Mouse (Mus musculus) lung, embryonic 15.5 days (tissue): Measurements from ENCODE around the gene Stag3. TPM values are rescaled to one million over a fixed set of nuclear protein-coding genes. Genes with fewer than 3 reads are reported as not detected.
A peak's percentile ranks its signal among the peaks of the same experiment; 100 is the strongest.

Experiments used
- ATAC-seq: fragments of 200-750 bp; cut with Nextera tagmentation; 2 replicates; pipeline ENCODE4 v1.8.0; 2017; ENCODE audit warnings: moderate number of reproducible peaks, borderline replicate concordance; ENCODE audit not compliant: low FRiP score, low TSS enrichment; ENCODE audit errors: extremely low read depth
- H3K27ac ChIP-seq: fragments of 300-500 bp; sonication (generic); 2 replicates; pipeline ENCODE4 v1.5.1; 2015; ENCODE audit warnings: moderate library complexity, mild to moderate bottlenecking, inconsistent platforms
- H3K27me3 ChIP-seq: fragments of 300-500 bp; sonication (generic); 2 replicates; pipeline ENCODE4 v1.6.1; 2015; ENCODE audit warnings: inconsistent platforms
- H3K36me3 ChIP-seq: fragments of 300-500 bp; sonication (generic); 2 replicates; pipeline ENCODE4 v1.6.1; 2015; ENCODE audit warnings: inconsistent platforms
- H3K4me1 ChIP-seq: fragments of 300-500 bp; sonication (generic); 2 replicates; pipeline ENCODE4 v1.6.1; 2015; ENCODE audit warnings: inconsistent platforms
- H3K4me2 ChIP-seq: fragments of 300-500 bp; sonication (generic); 2 replicates; pipeline ENCODE4 v1.6.1; 2015; ENCODE audit warnings: inconsistent platforms, mild to moderate bottlenecking, moderate library complexity
- H3K4me3 ChIP-seq: fragments of 300-500 bp; sonication (generic); 2 replicates; pipeline ENCODE4 v1.5.1; 2015; ENCODE audit warnings: mild to moderate bottlenecking, inconsistent platforms
- H3K9ac ChIP-seq: fragments of 300-500 bp; sonication (generic); 2 replicates; pipeline ENCODE4 v1.6.1; 2015; ENCODE audit warnings: inconsistent platforms
- H3K9me3 ChIP-seq: fragments of 300-500 bp; sonication (generic); 2 replicates; pipeline ENCODE4 v1.6.1; 2016; ENCODE audit warnings: inconsistent platforms
- WGBS: fragments of 180-500 bp; shearing (Covaris S2); methylation state at CpG from one replicate; pipeline ENCODE4 v1.1.7; 2015; 5-methylcytosine and 5-hydroxymethylcytosine counted together
- polyA plus RNA-seq: library from polyadenylated mRNA; unstranded; fragments of >200 nt; fragmentation: Nextera tagmentation; extraction: Ambion mirVana; gene quantifications from 2 replicates; pipeline ENCODE4 v1.2.1, GENCODE M21; 2015

The Stag3 gene
- polyA plus RNA-seq, 1 experiment from 2014 or later = 2.6 TPM

GRCm38 (mm10) chr5:138258542-138258941 is 21.5 kb upstream of the Stag3 start:
- 76% methylated on average over 6 of the region's 6 CpGs for WGBS
- no peak overlapping the region for H3K4me2 ChIP-seq
- H3K36me3 ChIP-seq = peaks cover 39% of the 10 kb centered on the region
- no peak overlapping the region for H3K4me3 ChIP-seq
- no peaks in the 10 kb centered on the region for H3K27me3 ChIP-seq
- H3K9me3 ChIP-seq = no peaks in the 10 kb centered on the region
- H3K9ac ChIP-seq = no peak overlapping the region
- H3K4me1 ChIP-seq = peaks cover 29% of the 10 kb centered on the region
- no peak overlapping the region for H3K27ac ChIP-seq
- ATAC-seq = no peak

- H3K27me3 ChIP-seq = no peaks in the 10 kb centered on the region
- peaks cover 29% of the 10 kb centered on the region for H3K4me1 ChIP-seq
- ATAC-seq = no peak
- peaks cover 39% of the 10 kb centered on the region for H3K36me3 ChIP-seq
- no peak overlapping the region for H3K4me3 ChIP-seq
- no peak overlapping the region for H3K9ac ChIP-seq
- H3K27ac ChIP-seq = no peak overlapping the region
- WGBS = 67% methylated on average over 7 of the region's 7 CpGs
- H3K4me2 ChIP-seq = no peak overlapping the region
- H3K9me3 ChIP-seq = no peaks in the 10 kb centered on the region
These were observed 21.0 kb upstream of the Stag3 start for GRCm38 (mm10) chr5:138258993-138259392.

- ATAC-seq = no peak
- Histone ChIP-seq H3K4me1 (peaks cover 34% of the 10 kb centered on the region), H3K4me3 (no peak overlapping the region), H3K9me3 (no peaks in the 10 kb centered on the region), H3K4me2 (no peak overlapping the region), H3K27me3 (no peaks in the 10 kb centered on the region), H3K36me3 (peaks cover 39% of the 10 kb centered on the region), H3K9ac (no peak overlapping the region), H3K27ac (no peak overlapping the region)
- 81% methylated on average over 10 of the region's 10 CpGs for WGBS
These were observed 20.0 kb upstream of the Stag3 start for GRCm38 (mm10) chr5:138260051-138260450.

GRCm38 (mm10) chr5:138260834-138261233 is 19.2 kb upstream of the Stag3 start:
- WGBS = 67% methylated on average over 11 of the region's 11 CpGs
- H3K27me3 ChIP-seq = no peaks in the 10 kb centered on the region
- H3K4me1 ChIP-seq = peaks cover 34% of the 10 kb centered on the region
- no peaks in the 10 kb centered on the region for H3K9me3 ChIP-seq
- no peak overlapping the region for H3K9ac ChIP-seq
- H3K36me3 ChIP-seq = peaks cover 39% of the 10 kb centered on the region
- H3K27ac ChIP-seq = no peak overlapping the region
- H3K4me3 ChIP-seq = no peak overlapping the region
- H3K4me2 ChIP-seq = no peak overlapping the region
- no peak for ATAC-seq

DNA sequence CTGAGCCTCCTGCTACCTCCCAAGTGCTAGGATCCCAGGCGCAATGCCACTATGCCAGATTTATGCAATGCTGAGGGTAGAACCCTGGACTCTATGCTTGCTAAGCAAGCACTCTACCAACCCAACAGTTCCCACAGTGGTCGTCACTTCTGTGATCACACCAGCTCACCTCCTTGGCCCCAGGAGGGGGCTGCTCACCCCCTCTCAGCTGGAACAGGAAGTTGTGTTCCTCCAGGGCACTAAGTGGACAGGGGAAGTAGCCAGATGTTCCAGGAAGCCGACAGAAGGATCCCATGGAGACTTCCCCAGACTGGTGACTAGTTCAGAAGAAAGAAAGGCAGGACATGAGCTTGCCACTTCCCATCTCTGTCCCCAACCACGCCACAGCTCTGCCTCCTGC is 18.0 kb upstream of the Stag3 start:
- Histone ChIP-seq H3K27me3 (no peaks in the 10 kb centered on the region), H3K4me2 (no peak overlapping the region; the same call in 1 of the 2 replicates), H3K9me3 (no peaks in the 10 kb centered on the region), H3K36me3 (peaks cover 43% of the 10 kb centered on the region), H3K27ac (no peak overlapping the region), H3K9ac (no peak overlapping the region), H3K4me3 (peak overlapping the region; percentile 83; the same call in 1 of the 2 replicates), H3K4me1 (peaks cover 29% of the 10 kb centered on the region)
- ATAC-seq = no peak
- 72% methylated on average over 4 of the region's 4 CpGs for WGBS

DNA sequence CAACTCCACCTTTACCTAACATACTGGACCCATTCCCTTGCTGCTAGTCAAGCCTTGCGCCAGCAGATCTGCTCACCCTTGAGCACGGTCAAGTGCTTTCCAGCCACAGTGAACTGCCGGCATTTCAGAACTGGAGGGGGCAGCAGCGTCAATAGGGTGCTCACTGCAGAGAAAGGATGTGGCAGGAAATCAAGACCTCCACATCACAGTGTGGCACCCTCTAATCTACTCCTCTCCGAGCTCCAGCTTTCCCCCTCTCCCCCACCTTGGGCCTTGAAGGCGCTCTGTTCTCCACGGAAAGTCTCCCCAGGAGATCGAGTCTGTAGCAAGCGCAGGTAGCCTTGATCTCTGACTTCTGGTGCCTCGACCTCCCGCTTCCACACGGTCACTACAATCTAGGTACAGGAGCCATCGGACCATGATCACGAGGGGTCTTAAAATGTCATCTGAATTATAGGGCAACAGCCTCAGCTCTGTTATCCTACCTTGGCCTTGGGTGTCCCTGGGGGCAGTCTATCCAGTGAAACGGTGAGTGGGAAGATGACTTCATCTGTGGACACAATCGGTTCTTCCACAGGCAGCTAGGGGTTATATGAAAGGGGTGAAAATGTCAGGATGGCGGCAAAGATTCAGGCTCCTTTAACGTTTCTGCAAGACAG is 17.3 kb upstream of the Stag3 start:
- no peak overlapping the region for H3K27ac ChIP-seq
- H3K9me3 ChIP-seq = no peaks in the 10 kb centered on the region
- ATAC-seq = no peak
- peak overlapping the region; percentile 93 for H3K9ac ChIP-seq
- H3K4me1 ChIP-seq = peaks cover 29% of the 10 kb centered on the region
- peaks cover 43% of the 10 kb centered on the region for H3K36me3 ChIP-seq
- no peaks in the 10 kb centered on the region for H3K27me3 ChIP-seq
- H3K4me2 ChIP-seq = peak overlapping the region; percentile 92
- peak overlapping the region; percentile 83 for H3K4me3 ChIP-seq
- 60% methylated on average over 18 of the region's 18 CpGs for WGBS

DNA sequence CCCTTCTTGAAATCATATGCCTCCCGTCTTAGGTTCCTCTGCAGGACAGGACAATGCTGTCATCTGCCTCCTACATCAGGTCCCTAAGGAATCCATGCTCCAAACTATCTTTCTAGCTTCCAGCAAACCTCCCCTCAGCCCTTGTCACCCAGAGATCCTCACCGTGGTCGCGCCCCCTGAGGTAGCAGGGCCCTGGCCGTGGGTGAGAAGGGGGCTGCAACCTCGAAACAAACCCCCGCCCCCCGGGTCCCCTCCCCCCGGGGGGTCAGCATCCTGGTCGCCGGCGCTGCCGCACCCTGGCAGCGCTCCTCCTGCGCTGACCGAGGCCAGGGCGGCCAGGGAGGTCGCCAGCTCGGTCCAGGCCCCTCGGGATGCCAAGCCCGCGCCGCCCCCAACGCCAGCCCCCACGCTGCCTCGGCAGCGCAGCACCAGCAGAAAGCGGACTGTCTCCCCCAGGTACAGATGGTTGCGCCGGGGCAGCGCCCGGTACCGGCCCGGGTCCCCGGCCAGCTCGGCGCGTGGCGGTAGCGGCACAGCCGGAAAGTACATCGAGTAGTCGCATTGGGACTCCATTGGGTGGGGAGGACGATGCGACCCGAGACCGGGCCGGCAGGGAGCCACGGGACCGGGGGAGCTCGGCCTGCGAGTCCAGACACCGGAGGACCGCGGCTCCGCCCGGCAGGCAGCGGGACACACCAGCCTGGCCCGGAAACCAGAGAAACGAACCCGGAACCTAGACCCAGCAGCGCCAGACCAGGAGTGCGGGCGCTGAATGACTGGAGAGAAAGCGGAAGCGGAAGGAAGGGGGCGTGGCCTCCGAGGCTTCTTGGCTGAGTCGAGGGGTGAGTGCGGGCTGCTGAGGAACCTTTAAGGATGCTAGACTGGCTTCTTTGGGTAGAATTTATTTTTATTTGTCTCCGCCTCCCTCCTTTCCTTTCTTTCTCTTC is 16.5 kb upstream of the Stag3 start, which contains the start of gene BC037034:
BC037034 (minus strand) TSS at position 774 of the 947 bp plus-strand sequence.
- Histone ChIP-seq H3K9me3 (no peaks in the 10 kb centered on the region), H3K4me1 (peaks cover 29% of the 10 kb centered on the region), H3K9ac (peak within 1 kb of the TSS; percentile 93), H3K4me3 (peak within 1 kb of the TSS; percentile 83), H3K4me2 (peak within 1 kb of the TSS; percentile 92), H3K27me3 (no peaks in the 10 kb centered on the region), H3K36me3 (peaks cover 36% of the 10 kb centered on the region), H3K27ac (peak within 1 kb of the TSS; percentile 56)
- WGBS = under 1% methylated on average over 71 of the region's 71 CpGs
- peak; percentile 90 for ATAC-seq

DNA sequence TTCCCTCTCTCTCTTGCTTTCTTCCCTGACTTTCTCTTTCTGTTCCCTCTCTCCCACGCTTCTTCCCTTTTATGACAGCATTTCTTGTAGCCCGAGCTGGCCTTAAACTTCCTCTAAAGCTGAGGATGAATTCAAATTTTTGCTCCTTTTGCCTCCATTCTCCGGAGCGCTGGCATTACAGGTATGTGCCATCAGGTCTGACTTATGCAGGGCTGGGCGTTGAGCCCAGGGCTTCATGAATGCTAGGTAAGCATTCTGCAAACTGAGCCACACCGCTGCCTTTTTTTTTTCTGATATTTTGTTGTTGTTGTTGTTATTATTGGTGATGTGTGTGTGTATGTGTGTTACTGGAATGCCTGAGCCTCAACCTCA is 15.8 kb upstream of the Stag3 start:
- Histone ChIP-seq H3K9ac (peak overlapping the region; percentile 93), H3K9me3 (no peaks in the 10 kb centered on the region), H3K4me3 (peak overlapping the region; percentile 83), H3K36me3 (peaks cover 33% of the 10 kb centered on the region), H3K27ac (peak overlapping the region; percentile 16; the same call in 1 of the 2 replicates), H3K4me2 (peak overlapping the region; percentile 92), H3K27me3 (no peaks in the 10 kb centered on the region), H3K4me1 (peaks cover 29% of the 10 kb centered on the region)
- no peak for ATAC-seq
- 14% methylated on average over 6 of the region's 6 CpGs for WGBS

DNA sequence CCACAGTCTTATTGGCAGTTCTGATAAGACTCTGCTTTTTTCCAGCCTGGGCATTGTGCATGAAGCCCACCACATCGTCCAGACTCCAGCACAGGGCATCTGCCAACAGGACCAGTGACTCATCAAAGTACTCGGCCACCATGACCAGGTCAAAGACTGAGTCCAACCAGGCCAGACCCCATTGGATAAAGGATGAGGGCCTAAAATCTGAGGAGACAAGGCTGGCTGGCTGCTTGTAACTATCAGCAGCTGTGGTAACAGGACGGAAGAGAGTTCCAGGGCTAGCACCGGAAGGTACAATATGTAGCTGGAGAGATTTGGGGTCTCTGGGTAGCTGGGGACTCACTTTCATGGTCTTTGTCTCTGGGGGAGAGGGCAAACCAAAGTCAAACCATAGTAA is 14.3 kb upstream of the Stag3 start:
- H3K9me3 ChIP-seq = no peaks in the 10 kb centered on the region
- no peak overlapping the region for H3K4me3 ChIP-seq
- H3K9ac ChIP-seq = no peak overlapping the region
- no peak overlapping the region for H3K4me2 ChIP-seq
- ATAC-seq = no peak
- peaks cover 29% of the 10 kb centered on the region for H3K4me1 ChIP-seq
- 95% methylated on average over 4 of the region's 4 CpGs for WGBS
- H3K27me3 ChIP-seq = peaks cover 4% of the 10 kb centered on the region; the same call in 1 of the 2 replicates
- peaks cover 18% of the 10 kb centered on the region for H3K36me3 ChIP-seq
- H3K27ac ChIP-seq = no peak overlapping the region

- no peak overlapping the region for H3K4me3 ChIP-seq
- H3K36me3 ChIP-seq = peaks cover 5% of the 10 kb centered on the region; the same call in 1 of the 2 replicates
- no peak for ATAC-seq
- no peak overlapping the region for H3K27ac ChIP-seq
- peaks cover 10% of the 10 kb centered on the region for H3K27me3 ChIP-seq
- no peaks in the 10 kb centered on the region for H3K9me3 ChIP-seq
- H3K4me2 ChIP-seq = no peak overlapping the region
- peaks cover 23% of the 10 kb centered on the region for H3K4me1 ChIP-seq
- no peak overlapping the region for H3K9ac ChIP-seq
- 89% methylated on average over 3 of the region's 3 CpGs for WGBS
These were observed 12.9 kb upstream of the Stag3 start for GRCm38 (mm10) chr5:138267114-138267513.

GRCm38 (mm10) chr5:138268980-138269379 is 11.1 kb upstream of the Stag3 start:
- no peak for ATAC-seq
- Histone ChIP-seq H3K27ac (no peak overlapping the region), H3K9ac (no peak overlapping the region), H3K9me3 (no peaks in the 10 kb centered on the region), H3K27me3 (peaks cover 11% of the 10 kb centered on the region), H3K4me1 (peaks cover 17% of the 10 kb centered on the region), H3K4me2 (no peak overlapping the region), H3K4me3 (no peak overlapping the region), H3K36me3 (0 out of 2 replicates have a peak, but pooled peaks cover 4% of the 10 kb centered on the region)
- WGBS = 73% methylated on average over 4 of the region's 4 CpGs

GRCm38 (mm10) chr5:138271232-138271631 is 8.8 kb upstream of the Stag3 start:
- Histone ChIP-seq H3K36me3 (0 out of 2 replicates have a peak, but pooled peaks cover 2% of the 10 kb centered on the region), H3K4me3 (no peak overlapping the region), H3K27me3 (peaks cover 11% of the 10 kb centered on the region), H3K9me3 (no peaks in the 10 kb centered on the region), H3K9ac (no peak overlapping the region), H3K27ac (no peak overlapping the region), H3K4me1 (peaks cover 17% of the 10 kb centered on the region), H3K4me2 (no peak overlapping the region)
- ATAC-seq = no peak
- 29% methylated on average over 3 of the region's 3 CpGs for WGBS
